Mouse (Mus musculus) gonadal fat pad, adult 2 months (tissue): ENCODE measurements around the gene Olfr1426. TPM values are rescaled to one million over a fixed set of nuclear protein-coding genes. Genes with fewer than 3 reads are reported as not detected.
"Not testable (repeated sequence)": the region's sequence is repeated elsewhere in the genome, so short reads cannot be mapped to it uniquely, and the experiment has no call there.

Source experiments
- DNase-seq: peaks from one replicate; pipeline ENCODE4 v3.0.0-alpha.2; 2012; ENCODE audit warnings: low read depth
- polyA plus RNA-seq: library from polyadenylated mRNA; depleted of rRNA; stranded (reverse); fragments of >200 nt; gene quantifications from 2 replicates; pipeline ENCODE4 v1.2.3, GENCODE M21; 2012; rRNA removed

Gene Olfr1426
- not detected in 2 replicates for polyA plus RNA-seq

GRCm38 (mm10) chr19:12091913-12092312 is at the start of gene Olfr1426:
Gene Olfr1426 (minus strand): TSS chr19:12092013.
- DNase-seq, result no peak

- no peak for DNase-seq
Measured at GRCm38 (mm10) chr19:12134289-12134688, 42.5 kb upstream of the Olfr1426 start.

GRCm38 (mm10) chr19:12123103-12123502 is 31.3 kb upstream of the Olfr1426 start, which contains the start of gene Olfr76:
Gene Olfr76 (minus strand): TSS chr19:12123203.
- no peak for DNase-seq

- DNase-seq, result no peak
Measured at GRCm38 (mm10) chr19:12116464-12116863, 24.7 kb upstream of the Olfr1426 start.

- DNase-seq, result no peak
Measured at GRCm38 (mm10) chr19:12115797-12116196, 24.0 kb upstream of the Olfr1426 start, which contains the start of gene Olfr1428. Gene Olfr1428 (minus strand): TSS chr19:12115897.

GRCm38 (mm10) chr19:12113807-12114206 is 22.0 kb upstream of the Olfr1426 start:
- no peak for DNase-seq

GRCm38 (mm10) chr19:12104541-12104940 is 12.7 kb upstream of the Olfr1426 start:
- DNase-seq, result no peak

GRCm38 (mm10) chr19:12103234-12103633 is 11.4 kb upstream of the Olfr1426 start, which contains the start of gene Olfr1427:
Gene Olfr1427 (minus strand): TSS chr19:12103334.
- no peak for DNase-seq

- not testable (repeated sequence) for DNase-seq
Measured at GRCm38 (mm10) chr19:12077631-12078030, 14.2 kb downstream of the Olfr1426 start, which contains the start of gene Olfr1425. Gene Olfr1425 (minus strand): TSS chr19:12077731.

GRCm38 (mm10) chr19:12069546-12069945 is 22.3 kb downstream of the Olfr1426 start:
- DNase-seq, result not testable (repeated sequence)

- not testable (repeated sequence) for DNase-seq
Measured at GRCm38 (mm10) chr19:12067806-12068205, 24.0 kb downstream of the Olfr1426 start.

- DNase-seq, result not testable (repeated sequence)
Measured at GRCm38 (mm10) chr19:12062582-12062981, 29.2 kb downstream of the Olfr1426 start, which contains the start of gene Olfr1424. Gene Olfr1424 (minus strand): TSS chr19:12062682.

GRCm38 (mm10) chr19:12043163-12043562 is 48.6 kb downstream of the Olfr1426 start:
- no peak for DNase-seq

- DNase-seq, result no peak
Measured at GRCm38 (mm10) chr19:12041217-12041616, 50.6 kb downstream of the Olfr1426 start, which contains the start of gene Olfr1423. Gene Olfr1423 (minus strand): TSS chr19:12041317.

GRCm38 (mm10) chr19:12037727-12038126 is 54.1 kb downstream of the Olfr1426 start:
- DNase-seq, result no peak

Other genes starting within 250 kb of the Olfr1426 start
- not detected in 2 replicates for gene Olfr1418, start 230.9 kb downstream of the Olfr1426 start, polyA plus RNA-seq
- gene Olfr1419, start 216.9 kb downstream of the Olfr1426 start, polyA plus RNA-seq, result not detected in 2 replicates
- not detected in 2 replicates for gene Olfr1420, start 205.4 kb downstream of the Olfr1426 start, polyA plus RNA-seq
- gene Patl1, start 179.6 kb downstream of the Olfr1426 start, polyA plus RNA-seq, result 10.4 and 14.2 TPM in 2 replicates
- gene Osbp, start 126.1 kb downstream of the Olfr1426 start, polyA plus RNA-seq, result 29.8 and 33.9 TPM in 2 replicates
- not detected in 2 replicates for gene Olfr1423, start 50.7 kb downstream of the Olfr1426 start, polyA plus RNA-seq
- gene Olfr1424, start 29.3 kb downstream of the Olfr1426 start, polyA plus RNA-seq, result not detected in 2 replicates
- not detected in 2 replicates for gene Olfr1425, start 14.3 kb downstream of the Olfr1426 start, polyA plus RNA-seq
- gene Olfr1427, start 11.3 kb upstream of the Olfr1426 start, polyA plus RNA-seq, result not detected in 2 replicates
- gene Olfr1428, start 23.9 kb upstream of the Olfr1426 start, polyA plus RNA-seq, result not detected in 2 replicates
- not detected in 2 replicates for gene Olfr76, start 31.2 kb upstream of the Olfr1426 start, polyA plus RNA-seq
- gene Olfr1555-ps1, start 78.1 kb upstream of the Olfr1426 start, polyA plus RNA-seq, result not detected in 2 replicates
- gene Olfr1431, start 108.6 kb upstream of the Olfr1426 start, polyA plus RNA-seq, result not detected in 2 replicates
- not detected in 2 replicates for gene Olfr1432, start 140.6 kb upstream of the Olfr1426 start, polyA plus RNA-seq
- gene Olfr262, start 149.6 kb upstream of the Olfr1426 start, polyA plus RNA-seq, result not detected in 2 replicates
- not detected in 2 replicates for gene Olfr235, start 169.0 kb upstream of the Olfr1426 start, polyA plus RNA-seq
- not detected in 2 replicates for gene Olfr1434, start 187.8 kb upstream of the Olfr1426 start, polyA plus RNA-seq
- gene Olfr1436, start 207.1 kb upstream of the Olfr1426 start, polyA plus RNA-seq, result not detected in 2 replicates
- not detected in 2 replicates for gene Olfr1437, start 233.1 kb upstream of the Olfr1426 start, polyA plus RNA-seq
- gene Olfr1438-ps1, start 243.9 kb upstream of the Olfr1426 start, polyA plus RNA-seq, result not detected in 2 replicates